Mouse (Mus musculus) megakaryocyte, embryonic 14.5 days (primary cell): ENCODE measurements around the gene Olfr573-ps1.

Experiments
- FLI1 ChIP-seq: IDR thresholded peaks from 2 replicates; pipeline ENCODE4 v1.6.1; 2012; ENCODE audit warnings: low read length, inconsistent platforms, mixed read lengths
- GATA1 ChIP-seq: IDR thresholded peaks from 3 replicates; pipeline ENCODE4 v1.6.1; 2012; ENCODE audit warnings: mixed read lengths, low read length, inconsistent platforms, borderline replicate concordance

DNA sequence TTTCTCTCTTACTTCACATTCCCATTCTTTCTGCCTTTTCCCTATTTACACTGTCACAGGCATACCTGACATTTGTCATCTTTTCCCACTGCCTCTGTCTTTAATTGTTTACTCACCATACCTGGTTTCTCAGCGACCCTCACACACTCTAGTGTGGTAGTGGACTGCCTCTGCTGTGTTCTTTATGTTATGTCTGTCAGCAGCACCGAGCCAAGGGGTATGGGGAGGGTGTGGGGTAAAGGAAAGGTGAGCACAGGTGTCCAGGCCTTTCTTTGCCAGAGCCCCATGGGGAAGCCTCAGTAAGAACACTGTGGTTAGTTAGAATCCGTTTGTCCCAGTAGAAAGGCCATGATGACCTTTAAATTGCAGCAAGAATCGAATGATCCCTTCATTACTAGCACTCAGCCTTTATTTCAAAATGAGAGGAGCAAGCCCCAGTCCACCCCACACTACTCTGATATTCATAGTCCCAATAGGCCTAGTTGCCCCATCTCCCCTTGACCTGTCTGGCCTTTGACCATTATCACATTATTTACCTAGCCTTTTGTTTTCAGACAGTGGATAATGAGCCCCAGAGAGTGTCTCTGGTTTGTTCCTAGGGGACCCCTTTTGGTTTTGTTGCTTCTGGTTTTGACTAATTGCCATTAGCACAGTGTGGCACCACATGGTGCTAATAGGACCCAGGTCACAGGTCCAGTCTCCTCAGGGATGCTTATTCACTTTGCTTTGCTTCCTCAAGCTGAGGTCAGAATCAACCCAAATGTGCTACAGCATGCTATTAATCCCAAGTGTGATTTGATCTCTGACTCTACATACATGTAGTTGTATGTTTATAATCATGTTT is 25.1 kb downstream of the Olfr573-ps1 start, which contains the start of gene Olfr571:
- TF ChIP-seq GATA1 (no peak), FLI1 (no peak)
